Mouse (Mus musculus) cerebellum, adult 2 months (tissue): ENCODE data around the gene Pde4dip.

Source experiments
- CTCF ChIP-seq: fragments of 200-500 bp; IDR thresholded peaks from 2 replicates; pipeline ENCODE4 v1.5.1; 2011; ENCODE audit warnings: low read depth, mild to moderate bottlenecking, control low read depth, low read length, moderate library complexity, borderline replicate concordance; ENCODE audit not compliant: insufficient read depth
- POLR2A ChIP-seq: fragments of 200-500 bp; IDR thresholded peaks from 2 replicates; pipeline ENCODE4 v1.6.1; 2011; ENCODE audit warnings: low read length, control low read depth, borderline replicate concordance; ENCODE audit not compliant: insufficient read depth

DNA sequence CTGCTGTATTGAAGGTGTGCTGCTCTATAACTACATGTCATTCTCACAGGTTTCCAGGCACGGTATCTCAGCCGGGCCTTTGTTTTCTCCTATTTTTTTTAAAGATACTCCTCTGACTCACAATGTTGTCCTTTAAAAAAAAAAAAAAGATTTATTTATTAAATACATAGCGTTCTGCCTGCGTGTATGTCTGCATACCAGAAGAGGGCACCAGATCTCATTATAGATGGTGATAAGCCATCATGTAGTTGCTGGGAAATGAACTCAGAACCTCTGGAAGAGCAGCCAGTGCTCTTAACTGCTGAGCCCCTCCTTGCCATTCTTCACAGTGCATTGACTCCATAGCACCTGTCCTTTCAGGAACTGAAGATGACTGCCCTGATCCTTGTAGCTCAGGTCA is 26.6 kb upstream of the Pde4dip start:
- TF ChIP-seq POLR2A (no peak), CTCF (peak; percentile 8; the same call in 1 of the 2 replicates)
